30 mouse cellular contexts compared by ENCODE assay signal in genomic region chr4:99177255-99177654, GRCm38 (mm10). TPM values are rescaled to one million over a fixed set of nuclear protein-coding genes. Genes with fewer than 3 reads are reported as not detected.
DNase-seq lines count a peak whose midpoint lies in the region; ATAC-seq and TF ChIP-seq lines count a peak whose summit lies in the region.
"Had no signal": no experiment of that assay in that cellular context is flagged by ENCODE, and none has a peak within 500 bp of the region (broad histone marks: within the 10 kb centered on the region; RNA-seq: fewer than 3 reads in every experiment).

No protein-coding gene starts in this region.

- H3K9me3 ChIP-seq in heart, postnatal 0 days (replicated peaks; ENCODE audit: control insufficient read depth, low read length): no peaks in the 10 kb centered on the region
- H3K9me3 ChIP-seq in heart, embryonic 12.5 days (replicated peaks): no peaks in the 10 kb centered on the region
- H3K9me3 ChIP-seq in intestine, embryonic 16.5 days (ENCODE audit: control insufficient read depth, low read length): no peaks in the 10 kb centered on the region
- H3K9me3 ChIP-seq: embryonic facial prominence, embryonic 10.5 days; embryonic facial prominence, embryonic 12.5 days; forebrain, embryonic 10.5 days; forebrain, embryonic 12.5 days had no signal

- no peak overlapping the region for H3K4me3 ChIP-seq in heart, postnatal 0 days (ENCODE audit: low read depth, low read length)
- H3K4me3 ChIP-seq in heart, embryonic 12.5 days: no peak overlapping the region
- no peak overlapping the region for H3K4me3 ChIP-seq in intestine, embryonic 16.5 days (ENCODE audit: low read length)
- H3K4me3 ChIP-seq: embryonic facial prominence, embryonic 10.5 days; embryonic facial prominence, embryonic 12.5 days; erythroblast, embryonic 14.5 days; forebrain, embryonic 10.5 days; forebrain, embryonic 12.5 days had no signal

- no peak overlapping the region for H3K4me2 ChIP-seq in heart, postnatal 0 days (ENCODE audit: low read depth, low read length)
- H3K4me2 ChIP-seq in heart, embryonic 12.5 days: no peak overlapping the region
- H3K4me2 ChIP-seq in intestine, embryonic 16.5 days (ENCODE audit: low read depth, low read length): no peak overlapping the region
- H3K4me2 ChIP-seq: embryonic facial prominence, embryonic 12.5 days; forebrain, embryonic 12.5 days had no signal

- H3K9ac ChIP-seq in heart, postnatal 0 days (replicated peaks; ENCODE audit: low read depth, low read length): no peak overlapping the region
- no peak overlapping the region for H3K9ac ChIP-seq in heart, embryonic 12.5 days
- H3K9ac ChIP-seq in intestine, embryonic 16.5 days (ENCODE audit: low read depth, low read length): no peak overlapping the region
- H3K9ac ChIP-seq: embryonic facial prominence, embryonic 12.5 days; forebrain, embryonic 12.5 days had no signal

- no peak overlapping the region for H3K27ac ChIP-seq in heart, postnatal 0 days (ENCODE audit: low read depth)
- no peak overlapping the region for H3K27ac ChIP-seq in heart, embryonic 12.5 days (ENCODE audit: poor library complexity, severe bottlenecking)
- H3K27ac ChIP-seq in intestine, embryonic 16.5 days (ENCODE audit: low read length): no peak overlapping the region
- H3K27ac ChIP-seq: embryonic facial prominence, embryonic 10.5 days; embryonic facial prominence, embryonic 12.5 days; forebrain, embryonic 10.5 days; forebrain, embryonic 12.5 days had no signal

- 0 out of 2 replicates have a peak, but pooled peaks cover 3% of the 10 kb centered on the region for H3K27me3 ChIP-seq in heart, postnatal 0 days (ENCODE audit: control insufficient read depth, insufficient read depth, low read length)
- no peaks in the 10 kb centered on the region for H3K27me3 ChIP-seq in heart, embryonic 12.5 days (replicated peaks)
- no peaks in the 10 kb centered on the region for H3K27me3 ChIP-seq in intestine, embryonic 16.5 days (replicated peaks; ENCODE audit: control insufficient read depth, insufficient read depth, low read length)
- H3K27me3 ChIP-seq: CH12.LX; embryonic facial prominence, embryonic 12.5 days; forebrain, embryonic 12.5 days; Patski had no signal

- H3K4me1 ChIP-seq in heart, postnatal 0 days (ENCODE audit: control insufficient read depth, insufficient read depth): no peaks in the 10 kb centered on the region
- peaks cover 6% of the 10 kb centered on the region for H3K4me1 ChIP-seq in heart, embryonic 12.5 days (replicated peaks)
- 0 out of 2 replicates have a peak, but pooled peaks cover 3% of the 10 kb centered on the region for H3K4me1 ChIP-seq in intestine, embryonic 16.5 days (ENCODE audit: control insufficient read depth, insufficient read depth, low read length)
- H3K4me1 ChIP-seq: embryonic facial prominence, embryonic 12.5 days had no signal

- DNase-seq in heart, postnatal 0 days (ENCODE audit: low spot score): peak; percentile 0
- no peak for DNase-seq in kidney, postnatal 36 days
- DNase-seq: adrenal gland, adult 2 months; adrenal gland, postnatal 10 days; adrenal gland, postnatal 36 days; B cell, adult 2 months; cerebellum, adult 11 months; cerebellum, adult 18-20 months; cerebellum, adult 8-10 months; cerebellum, adult 9-11 months; cerebellum, postnatal 14 days; cerebellum, postnatal 36 days had no signal

- ATAC-seq in heart, postnatal 0 days (ENCODE audit: insufficient read depth, low read depth): no peak
- no peak for ATAC-seq in heart, embryonic 12.5 days (ENCODE audit: insufficient number of reproducible peaks, low FRiP score)
- ATAC-seq in granulocyte monocyte progenitor cell, adult 5-6 weeks (replicated peaks; ENCODE audit: poor library complexity, severe bottlenecking): peak; percentile 76
- peak; percentile 70 for ATAC-seq in megakaryocyte, adult 5-6 weeks (ENCODE audit: poor library complexity, severe bottlenecking)
- ATAC-seq in monocyte, adult 5-6 weeks (replicated peaks; ENCODE audit: insufficient number of reproducible peaks, low FRiP score, low TSS enrichment, poor library complexity, severe bottlenecking): 0 out of 2 replicates have a peak, but pooled peaks have one; percentile 9
- no peak for ATAC-seq in erythroblast, adult 5-6 weeks (replicated peaks; ENCODE audit: low FRiP score, poor library complexity, severe bottlenecking)
- ATAC-seq in intestine, embryonic 16.5 days: no peak
- ATAC-seq: activated CD4-positive, CD25-positive, alpha-beta regulatory T cell, adult 4 months; CD4-positive, CD25-positive, alpha-beta regulatory T cell, adult 4 months; forebrain, embryonic 14.5 days; forebrain, embryonic 16.5 days; Patski had no signal

- WGBS in heart, postnatal 0 days: 75% methylated on average over 4 of the region's 4 CpGs
- 80% methylated on average over 4 of the region's 4 CpGs for WGBS in heart, embryonic 12.5 days
- 83% methylated on average over 4 of the region's 4 CpGs for WGBS in intestine, embryonic 16.5 days

- H3K36me3 ChIP-seq in heart, postnatal 0 days (replicated peaks; ENCODE audit: control insufficient read depth, insufficient read depth, low read length): no peaks in the 10 kb centered on the region
- no peaks in the 10 kb centered on the region for H3K36me3 ChIP-seq in heart, embryonic 12.5 days
- no peaks in the 10 kb centered on the region for H3K36me3 ChIP-seq in intestine, embryonic 16.5 days (ENCODE audit: control insufficient read depth, insufficient read depth, low read length)
- H3K36me3 ChIP-seq: embryonic facial prominence, embryonic 10.5 days; embryonic facial prominence, embryonic 12.5 days; forebrain, embryonic 10.5 days; forebrain, embryonic 12.5 days; G1E had no signal

- no peak for TF ChIP-seq EP300 in heart, postnatal 0 days (IDR thresholded peaks at IDR 0.05; ENCODE audit: low read depth)

- no peak for TF ChIP-seq CTCF in heart, postnatal 0 days (IDR thresholded peaks at IDR 0.05; ENCODE audit: low read depth)

RNA-seq across cellular contexts. Expression of gene Atg4c, which starts 16.5 kb away (rescaled TPM):
- total RNA-seq in heart, postnatal 0 days (2014; rRNA removed; ENCODE audit: low replicate concordance): 2.4 and 15.2 TPM in 2 replicates
- 6.2 and 6.7 TPM in 2 replicates for polyA plus RNA-seq in heart, postnatal 0 days (2015; fragmentation: Nextera tagmentation; extraction: Ambion mirVana)
- polyA plus RNA-seq in heart, embryonic 12.5 days (2016; fragmentation: Nextera tagmentation; extraction: Ambion mirVana): 12.8 and 13.1 TPM in 2 replicates
- total RNA-seq in granulocyte monocyte progenitor cell, adult 5-6 weeks (2014; fragmentation: Nextera tagmentation): 8.8 and 14.7 TPM in 2 replicates
- 7.4 and 15.0 TPM in 2 replicates for total RNA-seq in granulocyte monocyte progenitor cell, adult 5-6 weeks (2017)
- total RNA-seq in megakaryocyte, adult 5-6 weeks (2015): 42.2 and 54.4 TPM in 2 replicates
- 16.2 and 20.2 TPM in 2 replicates for total RNA-seq in megakaryocyte, adult 5-6 weeks (2017)
- total RNA-seq in monocyte, adult 5-6 weeks (2017): 25.5 to 31.3 TPM (median 30.3 TPM) in 3 replicates
- total RNA-seq in erythroblast, adult 5-6 weeks (2015; ENCODE audit: low replicate concordance): 3.1 and 5.8 TPM in 2 replicates
- total RNA-seq in erythroblast, adult 5-6 weeks (2017; ENCODE audit: low replicate concordance): 2.2 and 3.0 TPM in 2 replicates
- polyA plus RNA-seq in intestine, embryonic 16.5 days (2015; fragmentation: Nextera tagmentation; extraction: Ambion mirVana): 15.0 and 15.7 TPM in 2 replicates
- total RNA-seq: CH12.LX, G1E had no signal
- polyA plus RNA-seq: G1E had no signal

RNA-seq across cellular contexts. Expression of gene Dock7, which starts 56.5 kb away (rescaled TPM):
- total RNA-seq in heart, postnatal 0 days (2014; rRNA removed; ENCODE audit: low replicate concordance): 17.4 and 19.7 TPM in 2 replicates
- polyA plus RNA-seq in heart, postnatal 0 days (2015; fragmentation: Nextera tagmentation; extraction: Ambion mirVana): 10.2 and 11.5 TPM in 2 replicates
- polyA plus RNA-seq in heart, embryonic 12.5 days (2016; fragmentation: Nextera tagmentation; extraction: Ambion mirVana): 43.4 and 45.4 TPM in 2 replicates
- 15.6 and 35.3 TPM in 2 replicates for total RNA-seq in granulocyte monocyte progenitor cell, adult 5-6 weeks (2014; fragmentation: Nextera tagmentation)
- 18.4 and 26.2 TPM in 2 replicates for total RNA-seq in granulocyte monocyte progenitor cell, adult 5-6 weeks (2017)
- total RNA-seq in megakaryocyte, adult 5-6 weeks (2015): 19.6 and 23.3 TPM in 2 replicates
- total RNA-seq in megakaryocyte, adult 5-6 weeks (2017): 13.1 and 42.4 TPM in 2 replicates
- total RNA-seq in monocyte, adult 5-6 weeks (2017): 13.4 to 22.9 TPM (median 19.7 TPM) in 3 replicates
- 1.3 and 11.7 TPM in 2 replicates for total RNA-seq in erythroblast, adult 5-6 weeks (2015; ENCODE audit: low replicate concordance)
- 3.1 and 10.9 TPM in 2 replicates for total RNA-seq in erythroblast, adult 5-6 weeks (2017; ENCODE audit: low replicate concordance)
- polyA plus RNA-seq in intestine, embryonic 16.5 days (2015; fragmentation: Nextera tagmentation; extraction: Ambion mirVana): 32.8 and 34.9 TPM in 2 replicates
- polyA plus RNA-seq: CD4-positive, CD25-positive, alpha-beta regulatory T cell, adult 4 months; G1E had no signal

Comparison
In these comparisons a context has a peak if more than half of its experiments do, and no peak if none do; other contexts are left out.
1. ATAC-seq: peak in granulocyte monocyte progenitor cell, adult 5-6 weeks (single experiment), megakaryocyte, adult 5-6 weeks (single experiment) and monocyte, adult 5-6 weeks (single experiment); none in heart, postnatal 0 days (single experiment), heart, embryonic 12.5 days (single experiment), erythroblast, adult 5-6 weeks (single experiment) and intestine, embryonic 16.5 days (single experiment).